Mouse (Mus musculus): ENCODE results near the gene Ddn. TPM values are rescaled to one million over a fixed set of nuclear protein-coding genes. Genes with fewer than 3 reads are reported as not detected.

Ddn gene
- polyA plus RNA-seq, 1 experiment from 2014 or later: 3.2 TPM

DNA sequence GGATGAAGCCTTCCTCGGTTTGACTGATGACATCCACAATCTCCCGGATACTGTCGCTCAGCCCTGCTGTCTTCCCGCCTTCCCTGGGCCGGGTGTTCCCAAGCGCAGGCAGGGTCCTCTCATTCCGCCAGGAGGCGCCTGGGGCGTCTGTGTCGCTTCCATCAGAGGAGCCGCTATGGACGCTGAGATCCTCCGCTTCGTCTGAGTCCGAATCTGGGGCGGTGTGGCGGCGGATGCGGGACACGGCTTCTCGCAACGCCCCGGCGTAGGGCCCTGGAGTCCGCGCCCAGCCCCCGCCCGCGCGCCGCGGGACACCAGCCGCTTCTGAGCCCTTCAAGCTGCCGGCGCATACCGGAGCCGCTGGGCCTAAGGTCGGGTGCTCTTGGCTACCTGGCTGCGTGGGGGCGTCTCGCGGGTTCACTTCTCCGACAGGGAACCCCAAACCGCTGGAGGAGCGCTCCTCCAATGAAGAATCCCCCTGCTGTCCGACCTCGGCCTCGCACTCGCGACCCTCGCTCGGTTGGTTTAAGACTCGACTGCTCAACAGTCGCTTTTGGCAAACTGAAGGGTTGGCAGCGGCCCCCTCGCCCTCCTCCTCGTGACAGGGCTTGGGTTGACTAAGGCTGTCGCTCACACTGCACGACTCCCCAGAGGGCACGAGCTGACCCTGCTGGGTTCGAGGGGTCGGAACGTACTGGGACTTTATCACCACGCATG, 3.8 kb downstream of the Ddn start:
- Histone ChIP-seq H3K36me3 (no peaks in the 10 kb centered on the region), H3K4me3 (replicated peaks) (peak overlapping the region; percentile 53), H3K27me3 (peaks cover 100% of the 10 kb centered on the region), H3K9me3 (replicated peaks) (no peaks in the 10 kb centered on the region), H3K9ac (peak overlapping the region; percentile 47), H3K27ac (no peak overlapping the region), H3K4me1 (peaks cover 56% of the 10 kb centered on the region), H3K4me2 (peak overlapping the region; percentile 92)
- under 1% methylated on average over 64 of the region's 64 CpGs for WGBS
- ATAC-seq (replicated peaks; ENCODE audit: low FRiP score): peak; percentile 45

DNA sequence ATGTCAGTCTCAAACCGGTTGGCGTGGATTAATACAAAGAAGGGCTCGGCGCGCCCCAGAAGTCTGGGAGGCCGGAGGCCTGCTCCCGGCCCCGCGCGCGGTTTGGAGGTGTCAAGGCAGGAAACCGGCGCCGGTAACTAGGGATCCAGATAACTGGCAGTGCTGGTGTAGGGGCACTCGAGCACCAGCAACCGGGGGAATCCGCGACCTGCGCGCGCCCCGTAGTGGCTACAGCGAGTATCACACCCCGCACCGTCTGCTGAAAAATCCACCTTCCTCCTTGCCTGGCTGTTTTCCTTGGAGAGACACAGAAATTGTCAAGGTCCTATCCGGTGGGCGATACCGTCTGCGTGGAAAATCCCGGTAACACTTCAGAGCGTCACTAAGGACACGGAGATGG, 5.2 kb downstream of the Ddn start:
- ATAC-seq (replicated peaks; ENCODE audit: low FRiP score): no peak
- WGBS: under 1% methylated on average over 32 of the region's 32 CpGs
- H3K4me2 ChIP-seq: peak overlapping the region; percentile 47

DNA sequence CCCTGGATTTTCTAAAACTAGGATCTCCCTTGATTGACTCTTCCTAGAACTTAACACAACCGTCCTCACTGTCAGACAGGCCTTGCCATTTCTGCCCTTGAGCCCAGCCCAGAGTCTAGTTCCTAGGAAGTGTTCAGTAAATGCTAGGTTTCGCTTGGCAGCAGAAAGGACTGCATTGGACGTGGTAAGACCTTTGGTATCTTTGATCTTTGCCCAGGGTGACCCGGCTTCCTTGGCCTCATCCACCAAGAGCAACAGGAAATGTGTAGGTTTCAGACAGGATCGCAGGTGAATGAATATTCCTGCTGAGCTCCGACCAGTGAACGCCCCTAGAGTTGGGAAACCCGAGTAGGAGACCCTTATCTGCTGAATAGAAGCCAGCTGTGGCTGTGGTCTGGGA, 6.4 kb downstream of the Ddn start:
- H3K27ac ChIP-seq: no peak overlapping the region
- peaks cover 48% of the 10 kb centered on the region for H3K4me1 ChIP-seq
- WGBS: 4% methylated on average over 8 of the region's 8 CpGs
- no peaks in the 10 kb centered on the region for H3K9me3 ChIP-seq (replicated peaks)
- no peaks in the 10 kb centered on the region for H3K36me3 ChIP-seq
- H3K27me3 ChIP-seq: peaks cover 100% of the 10 kb centered on the region
- H3K9ac ChIP-seq: no peak overlapping the region
- H3K4me3 ChIP-seq (replicated peaks): no peak overlapping the region
- H3K4me2 ChIP-seq: no peak overlapping the region
- no peak for ATAC-seq (replicated peaks; ENCODE audit: low FRiP score)

More for the DNA sequence above, 5.2 kb downstream of the Ddn start:
- Histone ChIP-seq H3K4me1 (peaks cover 56% of the 10 kb centered on the region), H3K9ac (no peak overlapping the region), H3K27me3 (peaks cover 100% of the 10 kb centered on the region), H3K36me3 (no peaks in the 10 kb centered on the region), H3K4me3 (replicated peaks) (peak overlapping the region; percentile 17), H3K9me3 (replicated peaks) (no peaks in the 10 kb centered on the region), H3K27ac (no peak overlapping the region)

DNA sequence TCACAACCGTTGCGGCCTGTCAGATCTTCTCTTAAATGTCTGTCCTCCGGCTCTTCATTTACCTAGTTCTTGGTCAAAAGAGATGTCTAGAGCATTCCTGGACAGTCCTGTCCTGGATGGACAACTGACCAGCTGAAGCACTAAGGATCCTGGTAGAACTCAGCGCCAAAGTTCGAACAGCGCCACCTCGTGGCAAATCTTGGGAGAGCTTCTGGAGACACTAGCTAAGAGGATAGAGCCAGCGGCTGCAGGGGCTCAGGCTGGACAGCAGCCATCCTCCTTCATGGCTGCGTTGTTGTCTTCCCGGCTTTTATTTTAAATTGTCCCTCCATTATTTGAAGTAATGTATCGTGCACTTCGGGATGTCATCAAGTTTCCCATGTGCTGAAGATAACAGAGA, 9.9 kb downstream of the Ddn start:
- Histone ChIP-seq H3K9ac (no peak overlapping the region), H3K27me3 (peaks cover 99% of the 10 kb centered on the region), H3K9me3 (replicated peaks) (no peaks in the 10 kb centered on the region), H3K4me2 (no peak overlapping the region), H3K27ac (no peak overlapping the region), H3K36me3 (no peaks in the 10 kb centered on the region), H3K4me3 (replicated peaks) (no peak overlapping the region), H3K4me1 (peaks cover 19% of the 10 kb centered on the region)
- no peak for ATAC-seq (replicated peaks; ENCODE audit: low FRiP score)
- WGBS: 11% methylated on average over 12 of the region's 12 CpGs

DNA sequence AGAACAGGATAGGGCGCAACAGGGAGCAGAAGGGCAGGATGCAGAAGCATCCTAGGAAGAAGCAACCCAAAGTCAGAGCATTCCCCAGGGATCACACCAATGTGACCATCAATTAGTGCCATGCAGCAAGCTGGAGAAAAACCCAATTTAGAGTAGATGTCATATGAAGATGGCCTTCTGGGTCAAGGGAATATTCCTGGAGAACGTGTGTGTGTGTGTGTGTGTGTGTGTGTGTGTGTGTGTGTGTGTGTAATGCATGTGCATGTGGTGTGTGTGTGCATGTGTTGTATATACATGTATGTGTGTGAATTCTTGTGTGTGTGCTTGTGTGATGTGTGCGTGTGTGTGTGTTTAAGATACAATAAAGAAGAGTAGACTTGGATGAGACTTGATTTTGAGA, 10.4 kb downstream of the Ddn start:
- H3K36me3 ChIP-seq: no peaks in the 10 kb centered on the region
- no peak overlapping the region for H3K27ac ChIP-seq
- H3K4me3 ChIP-seq (replicated peaks): no peak overlapping the region
- WGBS: 38% methylated on average over 3 of the region's 3 CpGs
- peaks cover 99% of the 10 kb centered on the region for H3K27me3 ChIP-seq
- no peak overlapping the region for H3K4me2 ChIP-seq
- no peaks in the 10 kb centered on the region for H3K9me3 ChIP-seq (replicated peaks)
- H3K9ac ChIP-seq: no peak overlapping the region
- no peak for ATAC-seq (replicated peaks; ENCODE audit: low FRiP score)
- H3K4me1 ChIP-seq: peaks cover 15% of the 10 kb centered on the region

DNA sequence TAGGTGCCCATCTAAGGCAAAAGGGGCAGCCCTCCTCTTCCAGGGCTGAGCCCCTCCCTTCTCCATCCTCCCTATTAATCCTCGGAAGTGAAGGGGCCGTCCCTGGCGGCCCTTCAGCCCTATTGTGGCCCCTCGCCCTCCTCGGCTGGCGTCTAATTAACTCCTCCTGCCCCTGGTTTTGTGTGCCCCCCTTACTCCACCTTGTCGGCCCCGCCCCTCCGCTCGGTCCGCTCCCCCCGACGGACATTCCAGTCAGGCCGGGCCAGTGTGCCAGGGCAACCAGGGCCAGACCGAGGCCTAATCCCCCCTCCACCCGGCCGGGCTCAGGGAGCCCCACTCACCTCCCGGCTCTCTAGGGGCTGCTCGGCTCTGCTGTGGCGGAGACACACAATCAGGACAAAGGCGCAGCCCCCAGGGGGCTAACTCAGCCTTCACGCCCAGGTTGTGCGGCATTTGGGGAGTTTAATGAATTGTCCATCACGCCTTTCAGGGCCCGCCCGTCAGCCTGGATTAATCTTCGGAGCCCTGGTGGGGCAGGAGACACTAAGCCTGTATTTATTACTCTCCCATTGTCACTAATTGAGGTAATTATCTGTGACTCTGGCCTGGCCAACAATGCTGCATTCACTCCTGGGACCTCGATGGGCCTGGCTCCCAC, 11.3 kb downstream of the Ddn start:
- H3K4me2 ChIP-seq: 0 out of 2 replicates have a peak overlapping the region, but pooled peaks have one; percentile 12
- no peaks in the 10 kb centered on the region for H3K36me3 ChIP-seq
- H3K4me3 ChIP-seq (replicated peaks): no peak overlapping the region
- H3K27me3 ChIP-seq: peaks cover 99% of the 10 kb centered on the region
- no peak overlapping the region for H3K9ac ChIP-seq
- no peak for ATAC-seq (replicated peaks; ENCODE audit: low FRiP score)
- H3K27ac ChIP-seq: no peak overlapping the region
- WGBS: 5% methylated on average over 28 of the region's 28 CpGs
- H3K4me1 ChIP-seq: peaks cover 16% of the 10 kb centered on the region
- no peaks in the 10 kb centered on the region for H3K9me3 ChIP-seq (replicated peaks)

DNA sequence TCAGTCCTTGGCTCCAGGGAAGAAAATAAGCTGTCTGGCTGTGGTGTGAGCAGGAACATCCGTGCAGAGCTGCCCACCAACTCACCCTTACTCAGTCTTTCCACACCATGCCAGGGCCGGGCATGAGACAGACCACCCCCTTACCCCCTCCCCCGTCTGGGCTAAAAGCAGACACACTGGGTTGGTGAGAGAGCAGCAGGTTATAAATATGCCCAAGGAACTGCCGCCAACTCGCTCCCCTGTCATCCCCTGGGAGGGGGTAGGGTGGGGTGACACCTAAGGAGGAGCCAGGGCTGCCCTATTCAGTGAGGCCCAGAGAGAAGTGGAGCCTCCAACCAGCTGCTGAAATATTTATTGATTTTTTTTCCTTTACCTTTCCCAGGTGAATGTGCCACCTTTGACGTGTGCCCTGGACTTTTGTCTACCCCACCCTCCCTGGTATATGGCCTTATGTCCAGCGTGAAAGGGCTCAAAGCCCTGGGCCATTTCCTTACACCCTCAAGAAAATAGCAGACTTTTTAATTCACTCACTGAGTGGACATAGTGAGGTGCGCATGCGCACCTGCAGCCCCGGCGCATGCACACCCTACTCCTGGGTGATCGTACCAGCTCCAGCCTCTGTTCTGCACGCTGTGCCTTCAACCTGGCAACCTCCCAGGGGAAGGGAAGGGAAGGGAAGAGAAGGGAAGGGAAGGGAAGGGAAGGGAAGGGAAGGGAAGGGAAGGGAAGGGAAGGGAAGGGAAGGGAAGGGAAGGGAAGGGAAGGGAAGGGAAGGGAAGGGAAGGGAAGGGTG, 12.3 kb downstream of the Ddn start:
- H3K9me3 ChIP-seq (replicated peaks): no peaks in the 10 kb centered on the region
- no peak overlapping the region for H3K4me2 ChIP-seq
- WGBS: 4% methylated on average over 13 of the region's 13 CpGs
- H3K9ac ChIP-seq: no peak overlapping the region
- peaks cover 99% of the 10 kb centered on the region for H3K27me3 ChIP-seq
- H3K4me3 ChIP-seq (replicated peaks): no peak overlapping the region
- peaks cover 25% of the 10 kb centered on the region for H3K4me1 ChIP-seq
- H3K36me3 ChIP-seq: no peaks in the 10 kb centered on the region
- H3K27ac ChIP-seq: no peak overlapping the region
- no peak; the same call in 1 of the 2 replicates for ATAC-seq (replicated peaks; ENCODE audit: low FRiP score)

DNA sequence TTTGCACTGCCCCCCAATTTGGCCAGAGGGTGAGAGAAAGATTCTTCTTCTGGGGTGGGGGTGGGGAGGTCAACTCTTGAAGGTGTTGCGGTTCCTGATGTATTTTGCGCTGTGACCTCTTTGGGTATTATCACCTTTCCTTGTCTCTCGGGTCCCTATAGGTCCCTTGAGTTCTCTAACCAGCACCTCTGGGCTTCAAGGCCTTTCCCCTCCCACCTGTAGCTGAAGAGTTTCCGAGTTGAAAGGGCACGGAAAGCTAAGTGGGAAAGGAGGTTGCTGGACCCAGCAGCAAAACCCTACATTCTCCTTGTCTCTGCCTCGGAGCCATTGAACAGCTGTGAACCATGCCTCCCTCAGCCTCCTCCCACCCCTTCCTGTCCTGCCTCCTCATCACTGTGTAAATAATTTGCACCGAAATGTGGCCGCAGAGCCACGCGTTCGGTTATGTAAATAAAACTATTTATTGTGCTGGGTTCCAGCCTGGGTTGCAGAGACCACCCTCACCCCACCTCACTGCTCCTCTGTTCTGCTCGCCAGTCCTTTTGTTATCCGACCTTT, 16.1 kb downstream of the Ddn start:
- Histone ChIP-seq H3K27me3 (peaks cover 99% of the 10 kb centered on the region), H3K27ac (no peak overlapping the region), H3K4me2 (peak overlapping the region; percentile 49), H3K9me3 (replicated peaks) (no peaks in the 10 kb centered on the region), H3K4me1 (peaks cover 51% of the 10 kb centered on the region), H3K9ac (no peak overlapping the region), H3K36me3 (no peaks in the 10 kb centered on the region), H3K4me3 (replicated peaks) (peak overlapping the region; percentile 27)
- under 1% methylated on average over 13 of the region's 13 CpGs for WGBS
- no peak; the same call in 1 of the 2 replicates for ATAC-seq (replicated peaks; ENCODE audit: low FRiP score)

DNA sequence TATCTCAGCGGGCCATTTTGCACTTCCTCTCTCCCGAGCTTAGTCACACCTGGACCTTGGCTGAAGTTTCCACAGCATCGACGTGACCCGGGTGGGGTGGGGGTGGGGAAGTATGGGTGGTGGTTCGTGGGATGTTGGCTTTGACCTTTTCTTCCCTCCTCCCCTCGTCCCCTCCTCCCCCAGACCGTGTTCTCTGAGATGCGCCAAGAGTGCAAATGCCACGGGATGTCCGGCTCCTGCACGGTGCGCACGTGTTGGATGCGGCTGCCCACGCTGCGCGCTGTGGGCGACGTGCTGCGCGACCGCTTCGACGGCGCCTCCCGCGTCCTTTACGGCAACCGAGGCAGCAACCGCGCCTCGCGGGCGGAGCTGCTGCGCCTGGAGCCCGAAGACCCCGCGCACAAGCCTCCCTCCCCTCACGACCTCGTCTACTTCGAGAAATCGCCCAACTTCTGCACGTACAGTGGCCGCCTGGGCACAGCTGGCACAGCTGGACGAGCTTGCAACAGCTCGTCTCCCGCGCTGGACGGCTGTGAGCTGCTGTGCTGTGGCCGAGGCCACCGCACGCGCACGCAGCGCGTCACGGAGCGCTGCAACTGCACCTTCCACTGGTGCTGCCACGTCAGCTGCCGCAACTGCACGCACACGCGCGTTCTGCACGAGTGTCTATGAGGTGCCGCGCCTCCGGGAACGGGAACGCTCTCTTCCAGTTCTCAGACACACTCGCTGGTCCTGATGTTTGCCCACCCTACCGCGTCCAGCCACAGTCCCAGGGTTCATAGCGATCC, 16.9 kb downstream of the Ddn start:
- Histone ChIP-seq H3K4me3 (replicated peaks) (peak overlapping the region; percentile 27), H3K27ac (no peak overlapping the region), H3K36me3 (no peaks in the 10 kb centered on the region), H3K9me3 (replicated peaks) (no peaks in the 10 kb centered on the region), H3K4me2 (peak overlapping the region; percentile 49), H3K4me1 (peaks cover 45% of the 10 kb centered on the region), H3K9ac (no peak overlapping the region), H3K27me3 (peaks cover 99% of the 10 kb centered on the region)
- ATAC-seq (replicated peaks; ENCODE audit: low FRiP score): no peak
- WGBS: 1% methylated on average over 69 of the region's 75 CpGs

DNA sequence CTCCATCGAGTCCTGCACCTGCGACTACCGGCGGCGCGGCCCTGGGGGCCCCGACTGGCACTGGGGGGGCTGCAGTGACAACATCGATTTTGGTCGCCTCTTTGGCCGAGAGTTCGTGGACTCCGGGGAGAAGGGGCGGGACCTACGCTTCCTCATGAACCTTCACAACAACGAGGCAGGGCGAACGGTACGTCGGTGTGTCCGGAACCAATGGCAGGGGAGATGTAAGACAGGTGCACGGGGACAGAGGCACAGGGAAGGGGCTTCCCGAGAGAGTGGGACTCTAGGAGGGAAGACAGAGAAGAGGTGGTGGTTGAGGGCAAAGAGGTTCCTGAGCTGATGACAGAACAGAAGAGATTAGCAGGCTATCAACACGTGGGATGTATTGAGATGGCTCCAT, 17.5 kb downstream of the Ddn start:
- peak overlapping the region; percentile 48; the same call in 1 of the 2 replicates for H3K4me2 ChIP-seq
- WGBS: 1% methylated on average over 23 of the region's 23 CpGs
- H3K27ac ChIP-seq: no peak overlapping the region
- peak overlapping the region; percentile 0; the same call in 1 of the 2 replicates for H3K4me3 ChIP-seq (replicated peaks)
- H3K9me3 ChIP-seq (replicated peaks): no peaks in the 10 kb centered on the region
- no peak for ATAC-seq (replicated peaks; ENCODE audit: low FRiP score)
- no peak overlapping the region for H3K9ac ChIP-seq
- H3K27me3 ChIP-seq: peaks cover 100% of the 10 kb centered on the region
- peaks cover 45% of the 10 kb centered on the region for H3K4me1 ChIP-seq
- H3K36me3 ChIP-seq: no peaks in the 10 kb centered on the region

DNA sequence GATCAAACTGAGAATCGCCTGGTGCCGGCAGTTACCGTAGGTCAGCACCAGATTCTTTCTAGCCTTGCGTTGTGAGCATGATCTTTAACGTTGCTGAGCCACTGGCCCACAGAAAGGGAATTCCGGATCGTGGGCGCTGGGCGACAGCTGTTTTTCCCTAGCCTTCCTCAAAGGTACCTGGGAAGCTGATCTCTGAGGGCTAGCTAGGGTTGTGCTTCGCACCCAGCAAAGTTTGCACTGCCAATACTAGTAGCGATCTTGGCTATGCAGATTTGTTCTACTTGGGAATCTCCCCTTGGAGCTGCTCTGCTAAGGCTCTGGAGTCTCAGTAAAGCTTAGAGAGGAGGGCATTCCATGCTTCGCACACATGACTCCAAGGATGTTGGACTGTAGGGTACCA, 18.1 kb downstream of the Ddn start:
- Histone ChIP-seq H3K4me1 (peaks cover 45% of the 10 kb centered on the region), H3K27me3 (peaks cover 100% of the 10 kb centered on the region), H3K4me2 (peak overlapping the region; percentile 48), H3K4me3 (replicated peaks) (peak overlapping the region; percentile 31), H3K9me3 (replicated peaks) (no peaks in the 10 kb centered on the region), H3K36me3 (no peaks in the 10 kb centered on the region), H3K9ac (no peak overlapping the region), H3K27ac (no peak overlapping the region)
- WGBS: 1% methylated on average over 12 of the region's 12 CpGs
- ATAC-seq (replicated peaks; ENCODE audit: low FRiP score): no peak

Data from kidney, embryonic 15.5 days (tissue).